Mouse (Mus musculus): ENCODE results near the gene Rps27l.

Gene Rps27l

DNA sequence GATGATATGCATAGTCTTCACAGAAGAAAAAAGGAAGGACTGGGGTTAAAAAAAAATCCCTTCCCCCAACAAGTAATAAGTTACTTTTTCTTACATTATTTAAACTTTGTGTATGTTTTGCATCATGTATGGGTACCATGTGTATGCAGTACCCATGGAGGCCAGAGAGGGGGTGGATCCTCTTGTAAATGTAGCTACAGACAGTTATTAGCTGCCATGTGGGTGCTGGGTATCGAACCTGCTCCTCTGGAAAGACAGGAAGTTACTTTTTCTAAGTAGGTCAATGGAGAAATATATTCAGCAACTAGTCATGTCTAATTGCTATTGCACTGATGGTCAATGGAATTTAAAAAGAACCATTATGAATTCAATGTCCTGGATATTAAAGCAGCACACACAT, 32.6 kb downstream of the Rps27l start:
- in situ Hi-C loops (cut with MboI; ENCODE audit: low sequenced_read_pairs): no loop called here

DNA sequence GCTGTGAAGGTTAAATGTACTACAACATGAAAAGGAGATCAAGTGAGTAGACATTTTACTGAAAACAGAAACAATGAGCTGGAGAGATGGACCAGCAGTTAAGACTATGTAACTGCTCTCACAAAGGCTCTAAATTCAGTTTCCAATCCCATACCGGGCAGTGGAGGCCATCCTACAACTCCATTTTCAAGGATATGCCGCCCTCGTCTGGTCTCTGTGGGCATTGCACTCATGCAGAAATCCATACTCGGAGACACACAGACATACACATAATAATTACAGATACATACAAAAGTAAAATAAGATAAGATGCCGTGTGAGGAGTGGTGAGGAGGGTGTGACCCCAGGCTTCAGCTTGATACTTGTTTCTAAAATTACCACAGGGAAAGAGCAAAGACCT, 34.6 kb downstream of the Rps27l start:
- in situ Hi-C loops (cut with MboI; ENCODE audit: low sequenced_read_pairs): no loop called here

DNA sequence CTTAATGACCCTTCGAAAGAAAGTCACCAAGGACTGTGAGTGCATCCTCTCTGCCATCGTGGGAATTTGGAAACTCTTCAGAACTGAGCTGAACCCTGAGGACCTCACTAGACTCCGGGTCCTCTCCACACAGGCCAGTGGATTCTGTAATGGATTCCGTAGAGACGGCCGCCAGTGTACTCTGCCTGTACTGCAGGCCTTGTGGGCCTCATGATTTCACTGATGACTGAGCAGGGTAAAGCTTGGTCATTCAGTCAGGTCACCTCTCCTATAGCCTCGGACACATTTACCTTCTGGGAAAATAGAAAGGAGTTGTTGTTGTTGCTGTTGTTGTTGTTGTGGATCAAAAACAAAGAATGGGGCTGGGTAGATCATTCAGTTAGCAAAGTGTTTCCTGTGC, 36.2 kb downstream of the Rps27l start:
- in situ Hi-C loops (cut with MboI; ENCODE audit: low sequenced_read_pairs): no loop called here

DNA sequence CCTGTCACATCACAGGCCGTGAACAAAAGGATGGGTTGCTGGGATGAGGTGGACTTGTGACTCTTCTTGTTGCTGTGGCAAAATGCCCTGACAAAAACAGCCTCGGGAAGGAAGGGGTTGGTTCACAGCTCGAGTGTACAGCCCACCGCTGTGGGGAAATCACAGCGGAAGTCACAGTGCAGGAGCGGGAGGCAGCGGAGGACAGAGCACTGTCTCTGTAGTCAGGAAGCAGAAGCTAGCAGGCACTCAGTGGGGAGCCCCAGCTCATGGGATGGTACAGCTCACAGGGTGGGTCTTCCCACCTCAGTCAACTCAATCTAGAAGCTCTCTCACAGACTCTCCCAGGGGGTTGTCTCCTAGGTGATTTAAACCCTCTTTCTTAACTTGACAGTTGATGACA, 39.5 kb downstream of the Rps27l start:
- in situ Hi-C loops (cut with MboI; ENCODE audit: low sequenced_read_pairs): no loop called here

DNA sequence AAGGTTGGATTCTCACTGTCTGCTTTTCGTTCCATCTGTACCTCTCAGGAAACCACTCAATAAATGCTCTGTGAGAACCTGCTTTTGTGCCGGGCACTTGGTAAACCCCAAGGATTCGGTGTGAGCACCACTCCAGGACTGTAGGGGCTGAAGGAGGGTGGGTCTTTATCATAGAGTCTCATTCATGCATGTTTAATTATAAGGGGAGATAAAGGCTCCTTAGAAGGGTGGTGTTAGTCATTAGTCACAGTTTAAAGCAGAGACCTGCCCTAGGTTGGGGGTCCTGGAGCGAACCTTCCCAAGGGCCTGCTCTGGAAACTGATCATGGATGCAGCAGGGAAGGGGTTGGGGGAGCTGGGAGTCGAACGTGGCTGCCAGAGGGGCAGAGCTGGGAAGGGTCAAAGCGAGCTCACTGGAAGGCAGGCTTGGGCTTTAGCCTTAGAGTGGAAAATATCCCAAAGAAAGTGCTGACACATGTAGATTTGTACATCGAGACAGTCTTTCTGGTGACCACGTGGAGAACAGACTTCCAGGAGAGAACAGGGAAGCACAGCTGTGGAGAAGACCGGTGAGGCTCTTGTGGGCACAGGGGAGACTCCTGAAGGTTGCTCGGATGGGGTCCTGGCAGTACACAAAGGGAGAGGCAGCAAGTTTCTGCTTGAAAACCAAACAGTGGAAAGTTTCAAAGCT, 42.5 kb downstream of the Rps27l start:
- in situ Hi-C loops (cut with MboI; ENCODE audit: low sequenced_read_pairs): no loop called here

DNA sequence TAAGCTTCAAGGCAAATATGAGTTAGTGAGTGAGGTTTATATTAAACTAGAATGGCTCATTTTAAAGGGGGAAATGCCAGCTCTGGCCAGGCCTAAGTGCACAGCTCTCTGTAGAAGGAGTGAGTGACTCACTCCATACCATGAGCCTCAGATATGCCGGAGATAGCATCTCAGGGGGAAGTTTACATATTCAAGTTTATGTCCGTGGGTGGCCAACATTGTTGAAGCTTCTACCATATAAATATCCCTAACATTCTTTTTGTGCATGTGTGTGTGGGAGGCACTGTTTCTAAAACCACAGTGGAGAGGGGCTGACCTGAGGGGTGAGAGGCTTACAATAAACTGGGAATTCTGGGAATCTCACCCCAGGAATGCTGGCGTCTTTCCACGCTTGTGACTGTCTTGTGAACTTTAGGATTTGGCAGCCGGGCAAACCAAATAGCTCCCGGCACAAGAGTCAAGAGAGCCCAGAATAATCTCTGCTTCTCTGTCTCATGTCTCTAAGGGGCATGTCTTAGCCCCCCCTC, 43.1 kb downstream of the Rps27l start:
- in situ Hi-C loops (cut with MboI; ENCODE audit: low sequenced_read_pairs): no loop called here

DNA sequence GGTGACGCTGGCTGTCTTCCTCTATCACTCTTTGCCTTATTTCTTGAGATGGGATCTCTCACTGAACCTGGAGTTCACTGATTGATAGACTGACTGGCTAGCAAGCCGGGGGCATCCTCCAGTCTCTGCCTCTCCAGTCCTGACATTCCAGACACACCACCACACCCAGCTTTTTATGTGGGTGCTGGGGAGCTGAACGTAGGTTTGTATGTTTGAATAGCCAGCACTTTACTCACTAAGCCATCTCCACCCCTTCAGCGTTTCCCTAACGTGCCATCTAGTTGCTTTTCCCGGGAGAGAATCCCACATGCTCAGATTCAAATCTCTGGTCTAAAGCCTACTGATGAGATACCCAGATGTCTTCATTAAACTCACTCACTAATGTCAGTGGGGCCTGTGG, 43.7 kb downstream of the Rps27l start:
- in situ Hi-C loops (cut with MboI; ENCODE audit: low sequenced_read_pairs): no loop called here

DNA sequence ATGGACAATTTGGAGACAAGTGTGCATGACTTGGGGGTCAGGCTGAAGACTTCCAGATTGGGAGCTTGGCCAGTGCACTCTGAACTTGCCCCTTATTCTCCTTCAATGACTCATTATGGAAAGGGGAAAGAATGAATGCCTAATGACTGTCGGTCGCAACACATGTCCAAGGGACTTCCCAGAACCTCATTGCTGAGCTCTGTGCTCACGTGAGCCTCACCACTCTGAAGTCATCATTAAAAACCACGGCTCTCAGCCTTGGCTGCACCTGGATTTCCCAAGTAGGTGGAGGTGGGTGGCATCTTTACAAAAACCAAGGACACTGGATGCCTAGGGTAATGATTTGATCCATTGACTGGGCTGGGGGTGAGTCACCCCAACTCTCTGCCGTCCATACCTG, 44.2 kb downstream of the Rps27l start:
- in situ Hi-C loops (cut with MboI; ENCODE audit: low sequenced_read_pairs): no loop called here

DNA sequence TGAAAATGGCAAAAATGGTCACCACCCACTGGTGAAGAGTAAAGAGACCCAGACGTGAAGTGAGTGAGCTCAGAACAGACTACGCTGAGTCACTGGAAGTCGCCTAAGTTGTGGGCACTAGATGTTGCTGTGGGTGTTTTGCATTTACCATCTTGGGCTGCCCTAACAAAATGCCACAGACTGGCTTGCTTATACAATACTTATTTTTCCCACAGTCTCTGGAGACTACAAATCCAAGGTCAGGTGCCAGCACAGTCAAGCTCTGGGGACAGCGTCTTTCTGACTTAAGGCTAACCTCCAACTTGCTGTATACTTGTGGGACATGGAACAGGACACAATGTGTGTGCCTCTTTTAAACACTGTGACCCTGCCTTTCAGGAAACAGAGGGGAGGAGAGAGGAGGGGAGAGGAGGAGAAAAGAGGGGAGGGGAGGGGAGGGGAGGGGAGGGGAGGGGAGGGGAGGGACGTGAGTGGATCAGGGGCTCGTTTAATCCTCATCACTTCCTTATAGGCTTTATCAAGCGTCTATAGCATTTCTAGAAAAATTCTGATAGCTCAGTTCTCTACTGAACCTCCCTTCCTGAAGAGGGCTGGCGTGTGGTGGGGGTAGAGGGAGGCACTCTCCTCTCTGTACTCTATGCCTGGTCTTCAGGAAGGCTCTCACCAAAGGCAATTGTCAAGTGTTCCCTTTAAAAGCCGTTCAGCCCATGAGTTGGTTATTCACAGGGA, 45.3 kb downstream of the Rps27l start:
- in situ Hi-C loops (cut with MboI; ENCODE audit: low sequenced_read_pairs): no loop called here

DNA sequence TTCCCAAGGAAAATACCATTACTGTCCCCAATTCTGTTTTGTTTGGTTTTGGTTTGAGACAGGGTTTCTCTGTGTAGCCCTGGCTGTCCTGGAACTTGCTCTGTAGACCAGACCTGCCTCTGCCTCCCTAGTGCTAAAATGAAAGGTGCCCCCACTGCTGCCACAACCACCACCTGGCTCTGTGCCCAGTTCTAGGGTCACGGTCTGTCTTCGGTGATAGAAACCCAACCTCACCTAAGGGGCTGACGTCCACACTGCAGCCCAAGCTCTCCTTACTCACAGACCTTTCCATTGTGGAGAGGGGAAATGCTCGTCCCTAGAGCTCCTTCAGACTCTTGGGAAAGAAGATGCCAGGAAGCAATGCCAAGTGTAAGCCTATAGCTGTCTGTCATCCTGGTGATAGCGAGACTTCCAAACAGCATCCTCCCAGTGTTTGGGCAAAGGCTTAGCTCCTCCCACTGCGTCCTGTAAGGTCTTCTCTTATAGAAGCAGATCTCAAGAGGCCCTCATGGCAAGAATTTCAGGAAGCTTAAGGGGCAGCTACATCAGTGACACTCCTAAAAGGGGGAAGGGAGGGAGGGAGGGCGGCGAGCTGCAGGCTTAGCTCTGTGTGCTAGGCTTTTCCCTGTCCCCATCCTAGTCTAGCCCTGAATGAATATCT, 46.0 kb downstream of the Rps27l start:
- in situ Hi-C loops (cut with MboI; ENCODE audit: low sequenced_read_pairs): no loop called here

All from CH12F3 (cell line).